Mouse (Mus musculus): ENCODE data around the gene Unc5b. TPM values are rescaled to one million over a fixed set of nuclear protein-coding genes. Genes with fewer than 3 reads are reported as not detected.

Unc5b gene
- polyA plus RNA-seq, 1 experiment = 0.86 TPM

GRCm38 (mm10) chr10:60741435-60741834, 89.9 kb downstream of the Unc5b start:
- H3K4me1 ChIP-seq (ENCODE audit: control insufficient read depth, insufficient read depth, low read length) = no peaks in the 10 kb centered on the region
- no peaks in the 10 kb centered on the region for H3K36me3 ChIP-seq (ENCODE audit: control insufficient read depth, insufficient read depth, low read length)
- no peaks in the 10 kb centered on the region for H3K27me3 ChIP-seq (ENCODE audit: control insufficient read depth, insufficient read depth, low read length)
- no peak overlapping the region for H3K4me3 ChIP-seq (ENCODE audit: control insufficient read depth, low read depth, low read length)
- no peak overlapping the region for H3K27ac ChIP-seq (ENCODE audit: control insufficient read depth, insufficient read depth, low read depth, low read length)
- no peak for TF ChIP-seq POLR2A (IDR thresholded peaks at IDR 0.05; ENCODE audit: control insufficient read depth, low read depth, low read length)
- no peak for TF ChIP-seq CTCF (IDR thresholded peaks at IDR 0.05; ENCODE audit: control insufficient read depth, insufficient read depth, insufficient replicate concordance, low read depth, low read length)

GRCm38 (mm10) chr10:60739619-60740363, 91.6 kb downstream of the Unc5b start:
- H3K4me1 ChIP-seq (ENCODE audit: control insufficient read depth, insufficient read depth, low read length) = no peaks in the 10 kb centered on the region
- no peaks in the 10 kb centered on the region for H3K36me3 ChIP-seq (ENCODE audit: control insufficient read depth, insufficient read depth, low read length)
- no peak for TF ChIP-seq POLR2A (IDR thresholded peaks at IDR 0.05; ENCODE audit: control insufficient read depth, low read depth, low read length)
- no peak for TF ChIP-seq CTCF (IDR thresholded peaks at IDR 0.05; ENCODE audit: control insufficient read depth, insufficient read depth, insufficient replicate concordance, low read depth, low read length)

GRCm38 (mm10) chr10:60737886-60738640, 93.3 kb downstream of the Unc5b start:
- Histone ChIP-seq H3K27ac (ENCODE audit: control insufficient read depth, insufficient read depth, low read depth, low read length) (no peak overlapping the region), H3K4me3 (ENCODE audit: control insufficient read depth, low read depth, low read length) (no peak overlapping the region), H3K27me3 (ENCODE audit: control insufficient read depth, insufficient read depth, low read length) (no peaks in the 10 kb centered on the region), H3K4me1 (ENCODE audit: control insufficient read depth, insufficient read depth, low read length) (no peaks in the 10 kb centered on the region), H3K36me3 (ENCODE audit: control insufficient read depth, insufficient read depth, low read length) (no peaks in the 10 kb centered on the region)
- TF ChIP-seq CTCF (IDR thresholded peaks at IDR 0.05; ENCODE audit: control insufficient read depth, insufficient read depth, insufficient replicate concordance, low read depth, low read length) (no peak), POLR2A (IDR thresholded peaks at IDR 0.05; ENCODE audit: control insufficient read depth, low read depth, low read length) (no peak)

More at GRCm38 (mm10) chr10:60739619-60740363, 91.6 kb downstream of the Unc5b start:
- Histone ChIP-seq H3K27ac (ENCODE audit: control insufficient read depth, insufficient read depth, low read depth, low read length) (no peak overlapping the region), H3K27me3 (ENCODE audit: control insufficient read depth, insufficient read depth, low read length) (no peaks in the 10 kb centered on the region), H3K4me3 (ENCODE audit: control insufficient read depth, low read depth, low read length) (no peak overlapping the region)

- Histone ChIP-seq H3K4me3 (ENCODE audit: control insufficient read depth, low read depth, low read length) (no peak overlapping the region), H3K4me1 (ENCODE audit: control insufficient read depth, insufficient read depth, low read length) (no peaks in the 10 kb centered on the region), H3K27ac (ENCODE audit: control insufficient read depth, insufficient read depth, low read depth, low read length) (no peak overlapping the region), H3K27me3 (ENCODE audit: control insufficient read depth, insufficient read depth, low read length) (no peaks in the 10 kb centered on the region), H3K36me3 (ENCODE audit: control insufficient read depth, insufficient read depth, low read length) (no peaks in the 10 kb centered on the region)
- TF ChIP-seq CTCF (IDR thresholded peaks at IDR 0.05; ENCODE audit: control insufficient read depth, insufficient read depth, insufficient replicate concordance, low read depth, low read length) (no peak), POLR2A (IDR thresholded peaks at IDR 0.05; ENCODE audit: control insufficient read depth, low read depth, low read length) (no peak)
These were observed 94.1 kb downstream of the Unc5b start for GRCm38 (mm10) chr10:60737169-60737728.

- H3K36me3 ChIP-seq (ENCODE audit: control insufficient read depth, insufficient read depth, low read length) = no peaks in the 10 kb centered on the region
- no peak for TF ChIP-seq CTCF (IDR thresholded peaks at IDR 0.05; ENCODE audit: control insufficient read depth, insufficient read depth, insufficient replicate concordance, low read depth, low read length)
- no peak for TF ChIP-seq POLR2A (IDR thresholded peaks at IDR 0.05; ENCODE audit: control insufficient read depth, low read depth, low read length)
- H3K27me3 ChIP-seq (ENCODE audit: control insufficient read depth, insufficient read depth, low read length) = no peaks in the 10 kb centered on the region
- H3K27ac ChIP-seq (ENCODE audit: control insufficient read depth, insufficient read depth, low read depth, low read length) = no peak overlapping the region
- no peak overlapping the region for H3K4me3 ChIP-seq (ENCODE audit: control insufficient read depth, low read depth, low read length)
- H3K4me1 ChIP-seq (ENCODE audit: control insufficient read depth, insufficient read depth, low read length) = no peaks in the 10 kb centered on the region
These were observed 95.6 kb downstream of the Unc5b start for GRCm38 (mm10) chr10:60735737-60736136.

GRCm38 (mm10) chr10:60733471-60733870, 97.9 kb downstream of the Unc5b start:
- no peaks in the 10 kb centered on the region for H3K4me1 ChIP-seq (ENCODE audit: control insufficient read depth, insufficient read depth, low read length)
- H3K27ac ChIP-seq (ENCODE audit: control insufficient read depth, insufficient read depth, low read depth, low read length) = no peak overlapping the region
- no peaks in the 10 kb centered on the region for H3K36me3 ChIP-seq (ENCODE audit: control insufficient read depth, insufficient read depth, low read length)
- no peaks in the 10 kb centered on the region for H3K27me3 ChIP-seq (ENCODE audit: control insufficient read depth, insufficient read depth, low read length)
- H3K4me3 ChIP-seq (ENCODE audit: control insufficient read depth, low read depth, low read length) = no peak overlapping the region
- TF ChIP-seq CTCF (IDR thresholded peaks at IDR 0.05; ENCODE audit: control insufficient read depth, insufficient read depth, insufficient replicate concordance, low read depth, low read length) = no peak
- TF ChIP-seq POLR2A (IDR thresholded peaks at IDR 0.05; ENCODE audit: control insufficient read depth, low read depth, low read length) = no peak

- Histone ChIP-seq H3K36me3 (ENCODE audit: control insufficient read depth, insufficient read depth, low read length) (no peaks in the 10 kb centered on the region), H3K27me3 (ENCODE audit: control insufficient read depth, insufficient read depth, low read length) (no peaks in the 10 kb centered on the region), H3K4me3 (ENCODE audit: control insufficient read depth, low read depth, low read length) (no peak overlapping the region), H3K27ac (ENCODE audit: control insufficient read depth, insufficient read depth, low read depth, low read length) (no peak overlapping the region), H3K4me1 (ENCODE audit: control insufficient read depth, insufficient read depth, low read length) (no peaks in the 10 kb centered on the region)
- TF ChIP-seq POLR2A (IDR thresholded peaks at IDR 0.05; ENCODE audit: control insufficient read depth, low read depth, low read length) (no peak), CTCF (IDR thresholded peaks at IDR 0.05; ENCODE audit: control insufficient read depth, insufficient read depth, insufficient replicate concordance, low read depth, low read length) (no peak)
These were observed 99.0 kb downstream of the Unc5b start for GRCm38 (mm10) chr10:60732397-60732861.
